Mouse (Mus musculus): ENCODE measurements at regions not wholly inside any gene's neighbourhood (a gene's known extent, or its start where the extent isn't known, plus 50 kb on each side); places are given as distances from the start of the nearest gene placed in this dataset.

GRCm38 (mm10) chr1:144343299-144343698, 94.3 kb upstream of the Rgs1 start:
- TF ChIP-seq ZMIZ1 (IDR thresholded peaks at IDR 0.05; ENCODE audit: low read depth, low read length) (no peak), ZNF384 (IDR thresholded peaks at IDR 0.05; ENCODE audit: low read depth, low read length) (no peak), CTCF (IDR thresholded peaks at IDR 0.05 in 2 of 3, conservative IDR thresholded peaks at IDR 0.05 in 1 of 3; ENCODE audit: control insufficient read depth in 1 of 3, insufficient read depth in 1 of 3, low read depth in 2 of 3, low read length in 3 of 3, poor library complexity in 1 of 3, severe bottlenecking in 1 of 3) (no peak), UBTF (IDR thresholded peaks at IDR 0.05; ENCODE audit: borderline replicate concordance, insufficient read depth, low read depth, low read length) (no peak), SIN3A (IDR thresholded peaks at IDR 0.05; ENCODE audit: low read length) (no peak), GATA1 (IDR thresholded peaks at IDR 0.05; ENCODE audit: low read depth, low read length) (no peak), POLR2A (IDR thresholded peaks at IDR 0.05; ENCODE audit: control insufficient read depth in 1 of 2, insufficient read depth in 1 of 2, low read depth in 1 of 2, low read length in 2 of 2, poor library complexity in 1 of 2) (no peak), ZC3H11A (IDR thresholded peaks at IDR 0.05; ENCODE audit: low read depth, low read length) (no peak), MYC (IDR thresholded peaks at IDR 0.05; ENCODE audit: low read depth, low read length) (peak; percentile 73), KAT2A (conservative IDR thresholded peaks at IDR 0.05; ENCODE audit: low read depth, low read length) (no peak), POLR2AphosphoS5 (IDR thresholded peaks at IDR 0.05; ENCODE audit: borderline replicate concordance, low read depth, low read length) (no peak), USF1 (IDR thresholded peaks at IDR 0.05; ENCODE audit: low read depth, low read length) (no peak), HCFC1 (IDR thresholded peaks at IDR 0.05; ENCODE audit: low read depth, low read length) (no peak), POLR2AphosphoS2 (IDR thresholded peaks at IDR 0.05; ENCODE audit: low read length) (no peak)

Measured in MEL (cell line).